Mouse (Mus musculus): ENCODE results near the gene Mpzl2. TPM values are rescaled to one million over a fixed set of nuclear protein-coding genes. Genes with fewer than 3 reads are reported as not detected.

Mpzl2 gene
- polyA plus RNA-seq, 1 experiment from 2014 or later = 8.8 TPM

DNA sequence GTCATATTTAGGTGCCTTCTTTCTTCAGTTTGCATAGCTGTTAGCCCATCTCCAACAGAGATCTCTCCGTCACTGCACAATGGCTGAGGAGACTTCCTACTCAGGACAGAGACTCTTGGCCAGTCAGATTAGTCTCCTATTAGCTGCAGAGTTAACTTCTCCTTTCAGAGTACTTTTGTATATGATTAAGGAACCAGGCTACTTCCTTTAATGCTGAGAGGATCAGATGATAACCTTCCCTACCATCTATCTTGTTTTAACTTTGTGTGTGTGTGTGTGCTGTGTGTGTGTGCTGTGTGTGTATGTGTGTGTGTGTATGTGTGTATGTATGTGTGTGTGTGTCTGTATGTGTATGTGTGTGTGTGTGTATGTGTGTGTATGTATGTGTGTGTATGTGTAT lies 10.1 kb downstream of the Mpzl2 start:
- Histone ChIP-seq H3K9ac (replicated peaks; ENCODE audit: low read length) (no peak overlapping the region), H3K27ac (replicated peaks; ENCODE audit: low read depth, low read length) (no peak overlapping the region), H3K4me3 (ENCODE audit: low read depth, low read length) (no peak overlapping the region), H3K36me3 (replicated peaks; ENCODE audit: control insufficient read depth, insufficient read depth, low read depth, low read length) (no peaks in the 10 kb centered on the region), H3K4me1 (ENCODE audit: control insufficient read depth, insufficient read depth, low read length) (no peaks in the 10 kb centered on the region), H3K4me2 (ENCODE audit: low read depth, low read length) (no peak overlapping the region), H3K9me3 (replicated peaks; ENCODE audit: control insufficient read depth, low read length) (no peaks in the 10 kb centered on the region), H3K27me3 (ENCODE audit: control insufficient read depth, insufficient read depth, low read length) (no peaks in the 10 kb centered on the region)
- DNase-seq (ENCODE audit: low spot score) (no peak), ATAC-seq (replicated peaks; ENCODE audit: insufficient number of reproducible peaks, low FRiP score, low TSS enrichment, low read depth) (no peak)
- 82% methylated on average over 1 of the region's 1 CpGs for WGBS

DNA sequence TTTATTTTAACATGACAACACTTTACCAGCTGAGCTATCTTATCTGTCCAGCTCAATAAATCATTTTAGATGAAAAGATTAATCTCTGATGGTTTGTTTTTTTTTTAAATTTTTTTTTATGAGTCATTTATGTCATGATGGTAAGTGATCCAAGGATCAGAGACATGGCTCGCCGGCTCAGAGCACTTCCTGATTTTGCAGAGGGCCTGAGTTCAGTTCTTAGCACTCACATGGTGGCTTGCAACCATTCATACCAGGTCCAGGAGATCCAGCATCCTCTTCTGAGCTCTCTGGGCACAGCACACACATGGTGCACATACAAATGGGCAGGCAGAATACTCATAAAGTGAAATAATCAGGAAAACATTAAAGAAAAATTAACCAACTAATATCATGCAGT lies 10.7 kb downstream of the Mpzl2 start:
- ATAC-seq (replicated peaks; ENCODE audit: insufficient number of reproducible peaks, low FRiP score, low TSS enrichment, low read depth) (no peak), DNase-seq (ENCODE audit: low spot score) (no peak)
- no peaks in the 10 kb centered on the region for H3K27me3 ChIP-seq (ENCODE audit: control insufficient read depth, insufficient read depth, low read length)
- no peaks in the 10 kb centered on the region for H3K9me3 ChIP-seq (replicated peaks; ENCODE audit: control insufficient read depth, low read length)
- H3K4me3 ChIP-seq (ENCODE audit: low read depth, low read length) = no peak overlapping the region
- H3K36me3 ChIP-seq (replicated peaks; ENCODE audit: control insufficient read depth, insufficient read depth, low read depth, low read length) = no peaks in the 10 kb centered on the region
- no peak overlapping the region for H3K4me2 ChIP-seq (ENCODE audit: low read depth, low read length)
- 86% methylated on average over 2 of the region's 2 CpGs for WGBS
- H3K4me1 ChIP-seq (ENCODE audit: control insufficient read depth, insufficient read depth, low read length) = no peaks in the 10 kb centered on the region
- no peak overlapping the region for H3K27ac ChIP-seq (replicated peaks; ENCODE audit: low read depth, low read length)
- no peak overlapping the region for H3K9ac ChIP-seq (replicated peaks; ENCODE audit: low read length)

DNA sequence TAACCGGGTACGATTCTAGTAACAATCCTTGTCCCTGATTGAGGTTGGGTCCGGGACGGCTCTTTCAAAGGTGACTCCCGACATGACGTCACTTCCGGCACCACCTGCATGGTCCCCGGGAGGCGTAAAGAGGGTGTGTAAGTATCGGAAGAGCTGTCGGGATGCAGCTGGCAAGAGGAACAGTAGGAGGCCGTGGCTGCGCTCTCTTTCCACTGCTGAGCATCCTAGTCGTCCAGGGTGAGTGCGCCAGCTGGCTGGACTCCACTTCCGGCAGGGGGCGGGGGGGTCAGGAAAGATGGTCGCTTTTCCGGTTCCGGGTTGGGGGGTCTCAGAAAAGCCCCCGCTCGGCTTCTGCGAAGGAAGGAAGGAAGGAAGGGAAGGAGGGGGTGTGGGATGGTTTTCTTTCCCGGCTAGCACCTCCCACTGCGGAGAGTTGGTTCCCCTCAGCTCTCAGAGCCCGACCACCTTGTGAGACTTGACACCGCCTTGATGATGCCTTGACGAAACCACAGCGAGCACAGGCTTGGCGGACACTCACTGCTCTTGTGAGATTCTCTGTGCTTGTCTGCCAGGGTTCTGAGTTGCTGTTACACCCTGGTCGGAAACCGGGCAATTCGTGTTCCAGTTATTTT lies 15.6 kb downstream of the Mpzl2 start, which contains the start of gene Mpzl3:
Gene Mpzl3, plus strand, starts transcription at position 105 of the 632 bp plus-strand sequence.
- Histone ChIP-seq H3K36me3 (replicated peaks; ENCODE audit: control insufficient read depth, insufficient read depth, low read depth, low read length) (no peaks in the 10 kb centered on the region), H3K9ac (replicated peaks; ENCODE audit: low read length) (peak within 1 kb of the TSS; percentile 64), H3K4me2 (ENCODE audit: low read depth, low read length) (peak within 1 kb of the TSS; percentile 55), H3K9me3 (replicated peaks; ENCODE audit: control insufficient read depth, low read length) (no peaks in the 10 kb centered on the region), H3K4me3 (ENCODE audit: low read depth, low read length) (peak within 1 kb of the TSS; percentile 57), H3K27me3 (ENCODE audit: control insufficient read depth, insufficient read depth, low read length) (no peaks in the 10 kb centered on the region; the same call in 1 of the 2 replicates), H3K4me1 (ENCODE audit: control insufficient read depth, insufficient read depth, low read length) (no peaks in the 10 kb centered on the region), H3K27ac (replicated peaks; ENCODE audit: low read depth, low read length) (peak within 1 kb of the TSS; percentile 90)
- ATAC-seq (replicated peaks; ENCODE audit: insufficient number of reproducible peaks, low FRiP score, low TSS enrichment, low read depth) (peak; percentile 94), DNase-seq (ENCODE audit: low spot score) (peak; percentile 94)
- WGBS = under 1% methylated on average over 32 of the region's 33 CpGs

DNA sequence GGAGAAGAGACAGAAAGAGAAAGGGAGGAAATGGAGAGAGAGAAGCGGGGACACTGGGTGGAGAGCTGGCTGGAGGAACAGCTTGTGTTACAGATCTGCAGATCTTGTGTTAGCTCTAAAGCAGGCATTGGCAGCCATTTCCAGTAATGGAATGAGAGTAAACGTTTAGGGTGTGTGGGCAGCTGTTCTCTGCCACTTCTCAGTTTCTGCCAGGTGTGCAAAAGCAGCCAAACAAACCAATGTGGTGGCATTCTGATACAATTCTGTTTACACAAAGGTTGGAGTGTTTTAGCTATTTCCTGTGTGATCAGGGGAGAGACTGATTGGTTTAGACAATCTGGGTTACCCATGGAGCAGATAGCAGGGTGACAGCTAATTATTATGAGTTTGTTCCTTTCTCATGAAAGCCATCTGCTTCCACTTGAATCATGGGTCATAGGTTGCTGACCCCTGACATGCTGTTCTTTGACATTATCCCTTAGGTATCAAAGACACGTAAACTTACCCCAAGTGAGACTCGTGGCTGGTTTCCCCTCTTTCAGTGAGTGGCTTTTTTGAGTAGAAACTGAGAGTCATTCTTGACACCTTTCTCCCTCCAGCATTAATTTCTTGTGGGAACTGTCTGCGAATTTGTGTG lies 18.8 kb downstream of the Mpzl2 start:
- Histone ChIP-seq H3K9me3 (replicated peaks; ENCODE audit: control insufficient read depth, low read length) (no peaks in the 10 kb centered on the region), H3K36me3 (replicated peaks; ENCODE audit: control insufficient read depth, insufficient read depth, low read depth, low read length) (no peaks in the 10 kb centered on the region), H3K4me1 (ENCODE audit: control insufficient read depth, insufficient read depth, low read length) (no peaks in the 10 kb centered on the region), H3K9ac (replicated peaks; ENCODE audit: low read length) (no peak overlapping the region), H3K27me3 (ENCODE audit: control insufficient read depth, insufficient read depth, low read length) (peaks cover 3% of the 10 kb centered on the region; the same call in 1 of the 2 replicates), H3K4me3 (ENCODE audit: low read depth, low read length) (no peak overlapping the region), H3K27ac (replicated peaks; ENCODE audit: low read depth, low read length) (no peak overlapping the region), H3K4me2 (ENCODE audit: low read depth, low read length) (no peak overlapping the region)
- 18% methylated on average over 5 of the region's 5 CpGs for WGBS
- no peak for DNase-seq (ENCODE audit: low spot score)
- no peak for ATAC-seq (replicated peaks; ENCODE audit: insufficient number of reproducible peaks, low FRiP score, low TSS enrichment, low read depth)

DNA sequence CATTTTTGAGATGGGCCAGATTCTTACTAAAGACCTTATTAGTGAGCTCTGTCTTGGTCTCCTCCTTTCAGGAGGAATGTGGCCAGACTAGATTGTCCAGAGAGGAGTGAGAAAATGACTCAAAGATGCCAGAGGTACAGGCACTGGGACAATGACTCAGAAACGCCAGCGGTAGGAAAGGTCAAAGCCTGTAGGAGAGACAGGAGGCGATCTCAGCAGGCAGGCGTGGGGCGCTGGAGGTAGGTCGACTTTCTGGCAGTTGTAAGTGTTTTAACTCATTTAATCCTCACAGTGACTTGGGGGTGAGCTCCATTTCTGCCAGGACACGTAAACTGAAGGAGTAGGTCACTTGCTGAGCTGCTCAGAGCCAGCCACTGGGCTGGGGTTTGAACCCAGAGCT lies 20.6 kb downstream of the Mpzl2 start:
- no peak overlapping the region for H3K4me3 ChIP-seq (ENCODE audit: low read depth, low read length)
- H3K9me3 ChIP-seq (replicated peaks; ENCODE audit: control insufficient read depth, low read length) = no peaks in the 10 kb centered on the region
- DNase-seq (ENCODE audit: low spot score) (no peak), ATAC-seq (replicated peaks; ENCODE audit: insufficient number of reproducible peaks, low FRiP score, low TSS enrichment, low read depth) (no peak)
- 0 out of 2 replicates have a peak overlapping the region, but pooled peaks have one; percentile 8 for H3K9ac ChIP-seq (replicated peaks; ENCODE audit: low read length)
- WGBS = 28% methylated on average over 7 of the region's 7 CpGs
- H3K27me3 ChIP-seq (ENCODE audit: control insufficient read depth, insufficient read depth, low read length) = peaks cover 3% of the 10 kb centered on the region; the same call in 1 of the 2 replicates
- H3K4me2 ChIP-seq (ENCODE audit: low read depth, low read length) = no peak overlapping the region
- no peaks in the 10 kb centered on the region for H3K4me1 ChIP-seq (ENCODE audit: control insufficient read depth, insufficient read depth, low read length)
- no peak overlapping the region for H3K27ac ChIP-seq (replicated peaks; ENCODE audit: low read depth, low read length)
- H3K36me3 ChIP-seq (replicated peaks; ENCODE audit: control insufficient read depth, insufficient read depth, low read depth, low read length) = no peaks in the 10 kb centered on the region

DNA sequence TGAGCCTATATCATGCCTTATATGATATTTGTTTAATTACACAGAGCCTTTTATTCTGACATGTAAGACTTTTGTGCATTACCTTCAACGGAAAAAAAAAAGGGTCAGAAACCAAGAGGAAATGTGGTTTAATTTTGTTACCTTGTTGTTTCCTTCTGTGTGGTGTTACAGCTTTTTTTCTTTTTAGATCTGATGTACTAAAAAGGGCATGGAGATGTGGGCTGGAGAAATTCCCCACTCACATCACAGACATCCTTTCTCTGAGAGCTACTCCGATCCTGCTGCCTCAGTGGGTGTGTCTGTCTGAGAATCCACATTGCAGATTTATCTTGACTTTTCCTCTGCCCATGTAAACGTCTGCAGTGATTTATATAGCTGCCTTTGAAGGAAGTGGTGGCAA lies 23.1 kb downstream of the Mpzl2 start:
- H3K4me3 ChIP-seq (ENCODE audit: low read depth, low read length) = no peak overlapping the region

DNA sequence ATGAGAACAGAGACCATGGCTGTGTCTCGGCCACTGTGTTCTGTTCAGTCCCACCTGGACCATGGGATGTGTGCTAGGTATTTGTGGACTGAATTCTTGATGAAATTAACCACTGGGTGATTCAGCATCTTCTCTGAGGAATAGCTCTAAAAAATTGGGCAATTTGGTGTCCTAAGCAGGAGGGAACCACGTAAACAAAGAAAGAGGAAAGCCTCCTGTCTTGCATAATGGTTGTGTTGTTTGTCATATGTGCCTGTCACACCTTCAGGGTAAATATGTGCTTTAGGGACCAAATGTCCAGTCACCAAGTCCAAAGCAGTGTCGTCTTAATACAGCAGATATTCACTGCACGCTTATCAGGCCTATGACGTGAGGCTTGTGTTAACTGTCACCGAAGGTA lies 24.8 kb downstream of the Mpzl2 start:
- no peak for DNase-seq (ENCODE audit: low spot score)
- Histone ChIP-seq H3K36me3 (replicated peaks; ENCODE audit: control insufficient read depth, insufficient read depth, low read depth, low read length) (no peaks in the 10 kb centered on the region), H3K9ac (replicated peaks; ENCODE audit: low read length) (no peak overlapping the region), H3K4me1 (ENCODE audit: control insufficient read depth, insufficient read depth, low read length) (no peaks in the 10 kb centered on the region), H3K27me3 (ENCODE audit: control insufficient read depth, insufficient read depth, low read length) (peaks cover 3% of the 10 kb centered on the region; the same call in 1 of the 2 replicates), H3K27ac (replicated peaks; ENCODE audit: low read depth, low read length) (no peak overlapping the region), H3K4me3 (ENCODE audit: low read depth, low read length) (no peak overlapping the region), H3K4me2 (ENCODE audit: low read depth, low read length) (no peak overlapping the region), H3K9me3 (replicated peaks; ENCODE audit: control insufficient read depth, low read length) (no peaks in the 10 kb centered on the region)
- 78% methylated on average over 6 of the region's 6 CpGs for WGBS
- ATAC-seq (replicated peaks; ENCODE audit: insufficient number of reproducible peaks, low FRiP score, low TSS enrichment, low read depth) = no peak

More for the DNA sequence above, 23.1 kb downstream of the Mpzl2 start:
- Histone ChIP-seq H3K9me3 (replicated peaks; ENCODE audit: control insufficient read depth, low read length) (no peaks in the 10 kb centered on the region), H3K4me2 (ENCODE audit: low read depth, low read length) (no peak overlapping the region), H3K9ac (replicated peaks; ENCODE audit: low read length) (no peak overlapping the region), H3K4me1 (ENCODE audit: control insufficient read depth, insufficient read depth, low read length) (no peaks in the 10 kb centered on the region), H3K36me3 (replicated peaks; ENCODE audit: control insufficient read depth, insufficient read depth, low read depth, low read length) (no peaks in the 10 kb centered on the region), H3K27me3 (ENCODE audit: control insufficient read depth, insufficient read depth, low read length) (peaks cover 3% of the 10 kb centered on the region; the same call in 1 of the 2 replicates), H3K27ac (replicated peaks; ENCODE audit: low read depth, low read length) (no peak overlapping the region)
- ATAC-seq (replicated peaks; ENCODE audit: insufficient number of reproducible peaks, low FRiP score, low TSS enrichment, low read depth) (no peak), DNase-seq (ENCODE audit: low spot score) (no peak)
- WGBS = 75% methylated on average over 3 of the region's 3 CpGs

DNA sequence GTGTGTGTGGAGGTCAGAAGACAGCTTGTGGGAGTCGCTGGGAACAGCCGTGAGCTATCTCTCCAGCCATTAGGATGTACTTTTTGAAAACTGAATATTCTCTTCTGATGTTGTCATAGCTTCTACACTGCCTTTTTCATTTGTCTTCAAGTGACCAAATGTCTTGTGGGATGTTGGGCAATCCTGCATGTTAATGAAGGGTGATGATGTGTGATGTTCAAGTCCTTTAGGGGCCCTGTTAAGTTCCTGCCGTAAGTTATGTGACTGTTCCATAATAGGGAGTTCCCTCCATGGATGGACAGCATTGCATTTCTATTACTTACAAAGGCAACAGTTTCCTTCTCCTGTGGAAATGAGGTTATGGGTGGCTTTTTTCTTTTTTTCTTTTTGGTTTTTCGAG lies 27.1 kb downstream of the Mpzl2 start:
- no peaks in the 10 kb centered on the region for H3K27me3 ChIP-seq (ENCODE audit: control insufficient read depth, insufficient read depth, low read length)
- H3K4me2 ChIP-seq (ENCODE audit: low read depth, low read length) = no peak overlapping the region
- no peaks in the 10 kb centered on the region for H3K9me3 ChIP-seq (replicated peaks; ENCODE audit: control insufficient read depth, low read length)
- DNase-seq (ENCODE audit: low spot score) (no peak), ATAC-seq (replicated peaks; ENCODE audit: insufficient number of reproducible peaks, low FRiP score, low TSS enrichment, low read depth) (no peak)
- 84% methylated on average over 4 of the region's 4 CpGs for WGBS
- H3K27ac ChIP-seq (replicated peaks; ENCODE audit: low read depth, low read length) = no peak overlapping the region
- H3K4me1 ChIP-seq (ENCODE audit: control insufficient read depth, insufficient read depth, low read length) = no peaks in the 10 kb centered on the region
- H3K9ac ChIP-seq (replicated peaks; ENCODE audit: low read length) = no peak overlapping the region
- H3K36me3 ChIP-seq (replicated peaks; ENCODE audit: control insufficient read depth, insufficient read depth, low read depth, low read length) = no peaks in the 10 kb centered on the region
- no peak overlapping the region for H3K4me3 ChIP-seq (ENCODE audit: low read depth, low read length)
